Mouse (Mus musculus): ENCODE results near the gene Defb19. TPM values are rescaled to one million over a fixed set of nuclear protein-coding genes. Genes with fewer than 3 reads are reported as not detected.

Gene Defb19
- total RNA-seq, 1 experiment from 2014 or later, result 0.97 TPM

DNA sequence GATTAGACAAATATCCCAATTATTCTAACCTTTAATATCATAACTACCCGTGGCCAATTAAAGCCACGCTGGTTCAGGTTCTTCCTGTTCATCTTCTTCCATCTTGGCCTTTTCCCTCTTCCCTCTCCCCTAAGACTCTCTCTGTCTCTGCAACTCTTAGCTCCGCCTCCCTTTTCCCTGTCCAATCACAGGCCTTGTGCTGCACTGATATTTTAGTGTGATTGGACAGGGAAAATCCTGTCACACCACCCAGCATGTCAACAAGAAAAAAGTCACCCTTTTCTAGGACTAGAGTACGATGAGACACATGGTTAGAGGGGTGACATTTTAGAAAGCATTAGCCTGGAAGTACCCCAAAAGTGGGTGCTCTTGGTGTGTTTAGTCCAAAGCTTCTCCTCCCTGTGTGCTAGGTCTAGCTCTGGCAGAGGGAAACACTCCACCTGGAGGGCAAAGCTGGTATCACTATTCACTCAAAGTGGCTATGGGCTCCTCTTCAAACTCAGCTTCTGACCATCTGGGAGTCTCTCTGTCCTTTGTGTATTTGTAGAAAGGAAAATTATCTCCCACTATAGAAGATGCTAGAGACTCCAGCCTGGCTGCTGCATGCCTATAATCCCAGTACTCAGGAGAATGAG lies 6.9 kb upstream of the Defb19 start:
- DNase-seq, result peak; percentile 26

DNA sequence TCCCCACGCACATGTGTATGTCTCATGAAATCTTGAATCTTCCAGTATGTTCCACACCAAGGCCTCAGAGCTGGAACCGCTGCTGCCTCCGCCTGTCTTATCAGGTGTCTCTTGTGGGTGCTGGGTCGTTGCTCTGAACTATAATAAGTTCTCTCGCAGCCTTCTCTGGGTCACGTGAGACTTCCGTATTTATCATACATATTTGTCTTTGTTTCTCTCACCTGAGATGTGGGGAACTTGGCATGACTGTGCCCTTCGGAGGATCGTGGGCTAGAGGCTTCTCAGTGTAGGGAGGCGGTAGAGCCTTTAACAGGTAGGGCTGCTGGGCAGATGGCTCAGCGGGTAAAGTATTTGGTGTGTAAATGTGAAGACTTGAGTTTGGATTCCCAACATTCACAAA lies 500 bp upstream of the Defb19 start:
- DNase-seq, result no peak

DNA sequence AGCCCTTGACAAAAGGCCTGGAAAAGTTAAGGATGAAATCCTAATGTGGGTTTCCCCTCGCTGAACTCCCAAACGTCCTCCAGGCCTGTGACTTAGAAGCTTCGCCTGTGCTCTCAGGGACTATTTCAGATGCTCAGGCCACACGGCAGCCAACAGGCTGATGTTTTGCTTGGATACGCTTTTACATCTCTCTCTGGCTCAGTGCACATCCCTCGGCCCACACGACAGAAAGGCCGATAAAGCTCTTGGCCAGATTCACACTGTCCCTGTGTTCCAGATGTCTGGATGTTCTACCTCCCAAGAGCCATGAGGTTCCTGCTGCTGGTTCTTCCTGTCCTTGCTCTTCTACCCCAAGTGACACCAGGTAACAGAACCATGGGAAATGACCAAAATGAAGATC lies 6.6 kb downstream of the Defb19 start:
- DNase-seq, result no peak

DNA sequence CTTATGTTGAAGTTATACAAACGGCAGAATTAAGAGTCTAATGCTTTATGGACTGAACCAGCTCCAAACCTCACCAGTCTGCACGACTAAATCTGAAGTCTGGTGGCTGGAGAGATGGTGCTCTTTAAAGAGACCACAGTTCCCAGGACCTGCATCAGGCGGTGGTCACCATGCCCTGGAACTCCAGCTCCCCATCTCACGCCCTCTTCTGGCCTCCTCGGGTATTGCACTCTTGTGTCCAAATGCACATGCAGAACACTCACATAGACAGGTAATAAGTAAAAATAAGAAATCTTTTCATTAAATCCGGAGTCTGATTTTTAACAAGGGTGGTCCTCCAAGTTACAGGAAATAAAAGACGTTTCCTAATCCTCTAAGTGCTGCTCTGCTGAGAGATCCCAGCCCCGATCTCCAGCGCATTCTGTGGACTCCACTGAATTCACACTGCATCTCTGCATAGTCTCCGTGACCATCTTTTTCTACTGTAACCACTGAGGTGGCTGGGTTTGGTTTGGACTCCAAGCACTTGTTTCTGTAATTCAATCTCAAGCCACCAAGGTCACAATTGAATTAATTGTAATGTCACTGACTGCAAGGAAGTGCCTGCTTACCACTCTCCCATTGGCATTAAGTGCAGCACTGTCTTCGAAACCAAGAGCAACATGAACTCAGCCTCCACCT lies 7.9 kb downstream of the Defb19 start, which contains the start of gene Defb21:
Gene Defb21 (plus strand): TSS at position 631 of the 681 bp plus-strand sequence.
- DNase-seq, result no peak

DNA sequence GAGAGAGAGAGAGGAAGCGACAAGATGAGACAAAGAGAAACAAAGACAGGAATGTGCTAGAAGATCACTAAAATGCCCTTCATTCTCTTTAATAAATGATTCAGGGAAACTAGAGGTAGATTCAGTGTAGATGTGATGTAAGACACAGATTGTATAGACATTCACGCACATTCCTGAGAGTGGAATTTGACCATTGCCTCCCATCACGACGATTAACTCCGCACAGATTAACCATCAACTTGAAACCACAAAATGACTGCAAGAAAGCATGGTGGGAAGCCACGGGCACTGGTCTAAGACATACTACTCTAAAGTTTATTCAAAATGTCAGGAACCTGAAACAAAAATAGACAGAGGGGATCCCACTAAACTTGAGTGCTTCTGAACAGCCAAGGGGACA lies 9.8 kb downstream of the Defb19 start:
- DNase-seq, result no peak

DNA sequence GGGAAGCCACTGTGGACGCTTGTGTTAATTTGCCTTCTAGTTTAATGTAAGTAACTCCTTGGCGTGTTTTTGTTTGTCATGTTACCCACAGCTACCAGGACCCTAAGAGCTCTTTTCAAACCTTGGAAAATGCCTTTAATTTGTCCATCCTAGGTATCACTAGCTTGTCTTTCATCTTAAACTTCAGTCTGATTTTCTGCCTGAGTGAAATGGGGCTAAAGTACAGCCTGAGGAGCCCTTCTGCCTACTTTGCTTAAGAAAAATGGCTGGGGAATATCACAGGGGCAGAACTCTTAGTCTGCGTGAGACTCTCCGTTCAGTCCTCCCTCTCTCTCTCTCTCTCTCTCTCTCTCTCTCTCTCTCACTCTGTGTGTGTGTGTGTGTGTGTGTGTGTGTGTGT lies 10.2 kb downstream of the Defb19 start:
- no peak for DNase-seq

DNA sequence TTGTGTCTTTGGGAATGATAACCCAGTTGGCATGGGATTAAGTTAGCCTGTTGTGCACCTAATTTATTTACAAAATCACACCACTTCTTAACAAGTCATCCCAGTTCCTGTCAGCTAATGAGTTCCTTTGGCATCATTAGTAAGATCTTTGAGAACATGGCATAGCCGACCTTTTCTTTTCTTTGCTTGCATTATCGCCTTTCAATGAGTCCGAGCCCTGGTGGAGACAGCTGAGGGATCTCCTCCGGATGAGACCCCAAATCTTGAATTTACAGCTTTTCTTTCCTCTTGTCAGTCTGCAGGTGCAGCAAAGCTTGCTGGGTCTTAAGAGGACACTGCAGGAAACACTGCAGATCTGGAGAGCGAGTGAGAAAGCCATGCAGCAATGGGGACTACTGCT lies 11.1 kb downstream of the Defb19 start, which contains the start of gene Gm17416:
Gene Gm17416 (plus strand): TSS at position 301 of the 400 bp plus-strand sequence.
- no peak for DNase-seq

DNA sequence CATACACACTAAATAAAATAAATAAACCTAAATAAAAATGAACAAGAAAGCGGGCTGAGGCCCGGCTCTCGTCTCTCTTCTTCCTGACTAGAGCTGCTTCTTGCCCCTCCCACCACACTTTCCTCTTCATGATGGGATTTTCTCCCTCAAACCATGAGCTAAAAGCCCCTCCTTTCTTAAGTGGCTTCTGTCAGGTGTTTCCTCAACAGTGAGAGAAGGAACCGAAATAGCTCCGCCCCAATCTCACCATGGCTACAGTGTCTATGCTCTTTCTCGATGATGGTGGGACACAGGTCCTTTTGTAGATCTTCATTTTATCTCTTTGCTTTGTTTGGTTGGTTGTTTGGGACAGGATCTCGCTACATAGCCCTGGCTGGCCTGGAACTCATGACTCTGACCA lies 23.5 kb downstream of the Defb19 start:
- DNase-seq, result no peak

DNA sequence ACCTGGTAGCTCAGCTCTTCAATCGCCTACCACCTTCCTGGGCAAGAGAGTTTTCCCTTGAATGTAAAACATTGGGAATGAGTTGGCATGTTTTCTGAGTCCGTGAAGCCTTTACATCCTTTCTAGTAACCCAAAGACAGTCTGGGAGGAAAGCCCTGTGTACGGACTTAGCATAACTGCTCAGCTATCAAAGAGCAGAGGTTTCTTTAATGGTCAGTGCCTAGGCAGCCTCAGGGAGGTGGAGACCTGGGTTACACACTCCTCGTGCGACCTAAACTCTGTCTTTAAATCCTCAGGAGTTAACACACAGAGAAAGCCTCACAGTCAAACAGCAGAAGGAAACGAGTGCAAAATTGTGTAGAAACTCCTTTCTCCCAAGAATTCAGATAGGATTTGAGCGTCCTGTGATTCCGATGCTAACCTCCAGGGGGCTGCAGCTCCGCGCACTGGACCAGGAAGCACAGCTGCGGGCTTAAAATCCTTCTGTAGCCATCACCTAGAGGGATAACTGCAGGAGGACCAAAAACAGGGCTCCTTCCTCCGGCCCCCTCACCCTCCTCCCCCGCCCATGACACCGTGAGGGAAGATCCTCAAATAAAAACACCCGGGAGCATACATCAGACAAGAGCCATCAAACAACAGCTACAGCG lies 26.2 kb downstream of the Defb19 start:
- peak; percentile 66 for DNase-seq

DNA sequence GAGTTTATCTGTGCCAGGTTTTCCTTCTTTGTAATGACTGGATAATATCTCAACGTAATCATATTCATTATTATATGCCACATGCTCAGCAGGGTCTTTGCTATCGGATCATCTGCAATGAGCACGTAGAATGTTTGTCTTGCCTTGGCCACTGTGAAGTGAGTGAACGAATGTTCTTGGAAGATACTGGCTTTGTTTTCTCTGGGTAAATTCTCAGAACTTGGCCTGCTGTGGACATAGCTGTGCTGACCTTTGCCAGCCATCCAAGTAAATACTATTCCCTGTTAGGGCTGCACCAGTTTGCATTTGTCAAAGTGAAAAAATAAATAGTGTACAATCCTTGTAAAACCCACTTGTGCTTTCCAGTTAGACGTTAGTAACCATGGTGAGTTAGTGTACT lies 32.0 kb downstream of the Defb19 start:
- DNase-seq, result no peak

DNA sequence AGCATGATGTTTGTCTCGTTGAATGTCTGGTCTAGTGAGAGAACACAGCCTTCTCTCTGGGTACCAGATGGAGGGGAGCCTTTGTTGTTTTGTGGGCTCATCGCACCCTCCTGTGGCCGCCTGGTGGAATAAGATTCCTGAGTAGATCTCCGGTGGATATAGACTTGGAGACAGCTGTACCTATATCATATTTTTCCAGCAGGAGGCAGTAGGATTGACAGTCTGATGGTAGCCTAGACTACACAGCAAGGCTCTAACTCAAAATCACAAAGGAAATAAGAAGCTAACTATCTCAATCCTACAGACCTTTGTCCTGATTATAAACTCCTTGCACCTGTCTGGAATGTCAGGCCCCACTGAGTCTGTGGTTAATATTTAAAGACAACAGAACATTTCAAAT lies 35.4 kb downstream of the Defb19 start:
- peak; percentile 61 for DNase-seq

DNA sequence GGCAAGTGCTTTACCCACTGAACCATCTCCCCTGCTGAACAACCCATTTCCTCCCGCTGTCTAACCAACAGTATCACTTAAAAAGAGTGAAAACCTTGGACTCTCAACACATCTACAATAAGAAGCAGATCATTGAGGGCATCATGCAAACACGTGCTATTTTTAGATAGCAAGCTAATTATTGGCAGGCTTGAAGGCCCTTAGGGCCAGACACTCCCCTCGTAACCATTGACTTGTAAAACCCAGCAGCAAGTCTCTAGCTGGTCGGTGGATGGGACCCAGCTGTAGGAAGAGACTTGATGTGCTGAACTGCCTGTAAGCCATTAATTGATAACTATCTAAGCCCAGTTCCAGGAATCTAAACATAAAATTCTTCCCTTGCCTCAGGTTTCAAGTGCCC lies 36.6 kb downstream of the Defb19 start:
- no peak for DNase-seq

DNA sequence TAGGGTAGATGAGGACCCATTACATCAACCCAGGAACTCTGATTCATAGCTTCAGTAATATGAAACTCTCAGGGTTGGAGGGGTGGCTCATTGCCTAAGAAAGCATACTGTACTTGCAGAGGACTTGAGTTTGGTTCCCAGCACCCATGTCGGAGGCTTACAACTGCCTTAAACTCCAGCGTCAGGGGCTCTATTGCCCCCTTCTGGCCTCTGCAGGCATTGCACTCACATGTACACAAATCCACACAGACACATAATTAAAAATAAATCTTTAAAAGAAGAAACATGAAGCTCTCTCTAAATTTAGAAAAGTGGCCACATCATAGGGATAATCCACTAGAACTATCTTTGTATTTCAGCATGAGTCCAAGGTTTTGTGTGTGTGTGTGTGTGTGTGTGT lies 37.2 kb downstream of the Defb19 start:
- no peak for DNase-seq

DNA sequence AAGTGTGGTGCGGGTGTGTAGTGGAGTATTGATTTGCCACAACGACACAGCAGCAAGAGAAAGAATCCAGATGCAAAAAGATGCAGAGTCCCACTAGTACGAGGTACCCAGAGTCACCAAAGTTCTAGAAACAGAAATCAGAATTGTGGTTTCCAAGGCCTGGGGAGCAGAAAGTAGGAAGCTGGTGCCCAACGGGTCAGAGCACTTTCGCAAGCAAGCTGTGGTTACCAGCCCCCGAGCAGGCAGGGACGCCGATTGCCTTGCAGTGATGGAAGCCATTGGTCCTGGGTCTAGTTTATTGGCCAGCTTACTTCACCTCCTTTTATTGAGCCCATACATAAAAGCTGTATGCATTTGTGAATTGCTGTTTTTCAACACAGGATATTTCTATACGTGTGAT lies 38.1 kb downstream of the Defb19 start:
- DNase-seq, result no peak

DNA sequence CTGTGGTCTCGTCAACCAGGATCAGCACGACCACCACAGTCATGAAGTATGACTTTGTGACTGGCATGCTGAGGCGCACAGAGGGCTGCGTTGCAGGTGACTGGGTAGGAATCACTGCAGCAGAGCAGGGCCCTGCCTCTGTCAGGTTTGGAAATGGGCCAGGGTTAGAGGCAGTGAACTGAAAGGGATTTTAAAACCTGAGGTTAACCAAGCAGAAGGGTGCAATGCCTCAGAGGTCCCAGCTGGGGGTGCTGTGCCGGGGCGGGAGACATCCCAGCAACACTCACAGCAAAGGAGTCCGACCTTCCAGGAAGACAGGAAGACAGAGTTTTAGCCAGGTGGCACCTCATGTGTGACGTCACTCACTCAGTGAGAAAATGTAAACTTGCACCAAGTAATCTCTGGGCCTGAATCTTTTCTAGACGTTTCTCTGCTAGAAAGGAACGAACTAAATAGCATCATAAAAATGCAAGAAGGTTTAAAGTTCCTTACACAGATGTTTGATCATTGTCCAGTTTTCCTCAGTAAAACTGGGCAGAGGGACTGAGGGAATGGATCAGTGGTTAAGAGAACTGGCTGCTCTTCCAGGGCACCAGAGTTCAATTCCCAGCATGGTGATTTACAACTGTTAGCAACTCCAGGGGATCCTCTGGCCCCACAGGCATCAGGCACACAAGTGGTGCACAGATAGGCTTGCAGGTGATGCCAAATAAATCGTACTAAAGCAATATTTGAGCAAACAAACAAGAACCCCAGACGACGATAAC lies 40.0 kb downstream of the Defb19 start, which contains the start of gene Defb29:
Gene Defb29 (minus strand): TSS at position 155 of the 767 bp plus-strand sequence.
- no peak for DNase-seq

Other genes with a start within 250 kb of the Defb19 start
- 113 and 126 TPM in 2 replicates for gene Rbck1, start 247.7 kb downstream of the Defb19 start, total RNA-seq (2021)
- gene Trib3, start 236.3 kb downstream of the Defb19 start, total RNA-seq (2021), result 10.6 and 19.7 TPM in 2 replicates
- 2.1 and 3.2 TPM in 2 replicates for gene Nrsn2, start 203.7 kb downstream of the Defb19 start, total RNA-seq (2021)
- gene Sox12, start 182.2 kb downstream of the Defb19 start, total RNA-seq (2021), result 17.0 and 22.8 TPM in 2 replicates
- 7.6 and 8.3 TPM in 2 replicates for gene Zcchc3, start 165.3 kb downstream of the Defb19 start, total RNA-seq (2021)
- gene 6820408C15Rik, start 164.7 kb downstream of the Defb19 start, total RNA-seq (2021), result not detected in 2 replicates
- gene Defb23, start 115.7 kb downstream of the Defb19 start, total RNA-seq (2021), result not detected in 2 replicates
- not detected in 2 replicates for gene Defb20, start 103.2 kb downstream of the Defb19 start, total RNA-seq (2021)
- not detected in 2 replicates for gene Defb22, start 90.2 kb downstream of the Defb19 start, total RNA-seq (2021)
- not detected in 2 replicates for gene Defb26, start 68.6 kb downstream of the Defb19 start, total RNA-seq (2021)
- gene Defb28, start 62.1 kb downstream of the Defb19 start, total RNA-seq (2021), result not detected in 2 replicates
- gene Defb29, start 40.2 kb downstream of the Defb19 start, total RNA-seq (2021), result not detected in 2 replicates
- gene Gm17416, start 11.0 kb downstream of the Defb19 start, total RNA-seq (2021), result not detected in 2 replicates
- gene Defb21, start 7.6 kb downstream of the Defb19 start, total RNA-seq (2021), result not detected in 2 replicates
- gene Defb45, start 19.1 kb upstream of the Defb19 start, total RNA-seq (2021), result not detected in 2 replicates
- gene Defb36, start 24.0 kb upstream of the Defb19 start, total RNA-seq (2021), result 1.0 TPM in 1 of 2 replicates, not detected in the other
- gene Defb25, start 42.7 kb upstream of the Defb19 start, total RNA-seq (2021), result 2.5 TPM in 1 of 2 replicates, not detected in the other
- gene Rem1, start 46.6 kb upstream of the Defb19 start, total RNA-seq (2021), result 8.1 and 9.0 TPM in 2 replicates
- gene H13, start 89.1 kb upstream of the Defb19 start, total RNA-seq (2021), result 149 and 153 TPM in 2 replicates
- gene Mcts2, start 106.7 kb upstream of the Defb19 start, total RNA-seq (2021), result 34.2 and 37.9 TPM in 2 replicates
- 73.3 and 81.1 TPM in 2 replicates for gene Id1, start 155.9 kb upstream of the Defb19 start, total RNA-seq (2021)
- gene Cox4i2, start 173.9 kb upstream of the Defb19 start, total RNA-seq (2021), result 4.2 and 4.3 TPM in 2 replicates